Mouse (Mus musculus) effector memory CD4-positive, alpha-beta T cell, adult 7 months (primary cell): ENCODE results near the gene Acsf2. TPM values are rescaled to one million over a fixed set of nuclear protein-coding genes. Genes with fewer than 3 reads are reported as not detected.

ENCODE experiments used
- polyA plus RNA-seq: library from polyadenylated mRNA; unstranded; fragments of 100-300 nt; shearing (Covaris generic); gene quantifications from one replicate; pipeline ENCODE4 v1.2.1, GENCODE M21; 2017

The Acsf2 gene
- 8.7 TPM for polyA plus RNA-seq

GRCm38 (mm10) chr11:94601321-94602281, at the start of gene Acsf2:
Acsf2 (minus strand) TSS chr11:94601871.

DNA sequence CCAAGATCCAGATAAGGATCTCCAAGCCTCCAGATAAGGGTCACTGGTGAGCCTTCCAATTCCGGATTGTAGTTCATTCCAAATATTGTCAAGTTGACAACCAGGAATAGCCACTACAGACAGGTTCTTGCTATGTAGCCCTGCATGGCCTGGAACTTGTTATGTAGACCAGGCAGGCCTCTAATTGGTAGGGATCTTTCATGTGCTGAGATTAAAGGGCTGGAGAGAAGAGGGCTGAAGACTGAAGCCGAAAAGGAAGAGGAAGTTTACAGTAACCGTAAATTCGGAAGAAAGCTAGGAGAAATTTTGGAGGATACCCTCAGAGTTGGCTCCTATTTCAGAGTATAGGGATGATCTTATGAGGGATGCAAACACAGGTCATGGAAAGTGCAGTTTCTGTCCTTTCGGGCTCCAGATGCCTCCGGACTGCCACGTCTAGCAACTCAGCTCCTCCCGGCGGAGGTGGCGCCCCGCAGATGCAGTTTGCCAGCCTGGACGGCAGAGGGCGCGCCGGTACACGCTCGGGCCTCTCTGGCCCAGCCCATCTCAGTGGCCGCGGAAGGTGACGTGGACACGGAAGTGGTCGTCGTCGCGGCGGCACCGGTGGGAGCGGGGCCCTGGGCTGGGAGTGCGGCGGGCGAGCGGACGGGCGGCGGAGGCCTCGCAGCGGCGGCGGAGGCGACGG, 27.7 kb upstream of the Acsf2 start, which contains the start of gene Lrrc59:
Lrrc59 (plus strand) TSS at position 569 of the 685 bp plus-strand sequence.

DNA sequence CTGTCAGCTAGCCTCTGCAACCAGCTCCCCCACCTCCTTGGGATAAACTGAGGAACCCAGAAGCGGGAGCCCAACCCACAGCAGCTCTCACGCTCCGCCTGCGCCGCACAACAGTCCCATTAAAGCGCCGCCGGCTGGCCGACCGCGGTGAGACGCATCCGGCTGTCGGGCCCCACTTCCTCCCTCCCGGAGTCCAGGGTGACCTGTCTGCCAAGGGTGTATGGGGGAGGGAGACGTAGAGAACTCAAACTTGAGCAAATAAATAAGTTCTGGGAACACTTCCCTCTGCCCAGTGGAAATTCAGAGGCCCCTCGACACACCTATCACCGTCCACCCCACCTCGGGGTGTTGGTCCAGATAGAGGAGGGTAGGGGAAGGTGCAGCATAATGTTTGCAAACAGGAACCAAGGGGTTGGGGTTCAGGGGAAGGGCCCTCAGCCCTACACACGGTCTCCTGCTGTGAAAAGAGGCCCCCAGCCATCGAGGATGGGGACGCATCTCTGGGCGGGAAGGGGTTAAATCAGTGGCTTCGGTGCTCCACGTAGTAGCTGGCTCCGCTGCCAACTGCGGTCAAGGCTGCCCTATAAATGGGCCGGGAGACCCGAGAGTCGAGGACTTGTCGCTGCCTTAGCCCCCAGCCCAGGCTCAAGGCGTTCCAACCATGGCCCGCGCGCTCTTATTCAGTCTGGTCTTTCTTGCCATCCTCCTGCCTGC, 37.1 kb downstream of the Acsf2 start, which contains the start of gene Chad:
Chad (plus strand) TSS at position 611 of the 714 bp plus-strand sequence.

GRCm38 (mm10) chr11:94548888-94549690, 52.6 kb downstream of the Acsf2 start, which contains the start of gene Rsad1:
Rsad1 (minus strand) TSS chr11:94549255.

DNA sequence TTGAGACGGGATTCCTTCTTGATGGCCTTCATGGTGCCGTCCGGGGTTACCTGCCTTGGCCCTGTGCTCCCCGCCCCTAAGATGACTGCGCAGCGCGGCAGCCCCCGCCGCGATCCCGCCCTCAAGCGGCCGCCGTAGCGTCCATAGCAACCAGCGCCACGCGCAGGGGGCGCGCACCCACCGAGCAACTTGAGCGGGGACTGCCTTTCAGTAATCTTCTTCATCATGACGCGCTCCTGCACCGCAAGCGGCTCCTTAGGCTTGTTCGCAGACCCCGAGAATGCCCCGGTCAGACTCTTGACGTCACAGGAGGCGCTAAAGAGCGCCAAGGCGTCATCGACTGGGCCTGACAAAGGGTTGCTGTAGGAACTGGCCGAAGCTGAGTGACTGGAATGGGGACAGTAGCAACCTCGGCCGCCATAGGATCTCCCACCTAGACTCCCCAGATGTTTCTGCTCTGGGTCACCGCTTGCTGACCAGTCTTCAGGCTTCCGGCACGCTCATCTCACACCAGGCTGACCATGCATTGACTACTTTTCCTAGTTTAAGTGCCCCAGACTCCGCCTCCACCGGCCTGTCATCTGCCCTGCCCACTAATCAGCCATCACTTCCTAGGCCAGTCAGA, 80.3 kb downstream of the Acsf2 start, which contains the start of gene Mycbpap:
Mycbpap (minus strand) TSS at position 524 of the 625 bp plus-strand sequence.

Other genes starting within 250 kb of the Acsf2 start
- gene Abcc3, start 208.9 kb downstream of the Acsf2 start, polyA plus RNA-seq: 2.1 TPM
- 0.07 TPM for gene Cacna1g, start 127.7 kb downstream of the Acsf2 start, polyA plus RNA-seq
- gene Spata20, start 115.7 kb downstream of the Acsf2 start, polyA plus RNA-seq: not detected
- not detected for gene Epn3, start 101.9 kb downstream of the Acsf2 start, polyA plus RNA-seq
- gene Mycbpap, start 80.1 kb downstream of the Acsf2 start, polyA plus RNA-seq: not detected
- gene Rsad1, start 52.6 kb downstream of the Acsf2 start, polyA plus RNA-seq: 1.4 TPM
- gene Chad, start 36.8 kb downstream of the Acsf2 start, polyA plus RNA-seq: 0.30 TPM
- 89.6 TPM for gene Lrrc59, start 27.9 kb upstream of the Acsf2 start, polyA plus RNA-seq
- 34.1 TPM for gene Mrpl27, start 51.9 kb upstream of the Acsf2 start, polyA plus RNA-seq
- 0.82 TPM for gene Eme1, start 52.1 kb upstream of the Acsf2 start, polyA plus RNA-seq
- 50.4 TPM for gene Xylt2, start 75.6 kb upstream of the Acsf2 start, polyA plus RNA-seq
- gene Gm11541, start 102.6 kb upstream of the Acsf2 start, polyA plus RNA-seq: not detected
- not detected for gene Cdc34b, start 139.9 kb upstream of the Acsf2 start, polyA plus RNA-seq
- gene Tmem92, start 180.8 kb upstream of the Acsf2 start, polyA plus RNA-seq: not detected